In genomic region chr5:103384021-103384420, GRCm38 (mm10) we compare ENCODE assay signal across 30 mouse cellular contexts. TPM values are rescaled to one million over a fixed set of nuclear protein-coding genes. Genes with fewer than 3 reads are reported as not detected.
A peak's percentile ranks its signal among the peaks of the same experiment; 100 is the strongest.
DNase-seq lines count a peak whose midpoint lies in the region; ATAC-seq and TF ChIP-seq lines count a peak whose summit lies in the region.
"Had no signal": no experiment of that assay in that cellular context is flagged by ENCODE, and none has a peak within 500 bp of the region (broad histone marks: within the 10 kb centered on the region; RNA-seq: fewer than 3 reads in every experiment).

No protein-coding gene starts in this region.

- WGBS in limb, embryonic 14.5 days, result 76% methylated on average over 7 of the region's 7 CpGs
- WGBS in limb, embryonic 10.5 days, result 89% methylated on average over 7 of the region's 7 CpGs
- WGBS in lung, postnatal 0 days, result 67% methylated on average over 7 of the region's 7 CpGs

- no peaks in the 10 kb centered on the region for H3K36me3 ChIP-seq in limb, embryonic 14.5 days (ENCODE audit: control insufficient read depth, insufficient read depth, low read length)
- no peaks in the 10 kb centered on the region for H3K36me3 ChIP-seq in limb, embryonic 10.5 days
- no peaks in the 10 kb centered on the region for H3K36me3 ChIP-seq in lung, postnatal 0 days (ENCODE audit: insufficient read depth, low read length)
- H3K36me3 ChIP-seq: embryonic facial prominence, embryonic 13.5 days; embryonic facial prominence, embryonic 15.5 days; forebrain, embryonic 10.5 days; forebrain, embryonic 12.5 days; G1E had no signal

- TF ChIP-seq CTCF in lung, postnatal 0 days (IDR thresholded peaks at IDR 0.05), result no peak

- H3K4me1 ChIP-seq in limb, embryonic 14.5 days (ENCODE audit: control insufficient read depth, insufficient read depth, low read length), result no peaks in the 10 kb centered on the region
- H3K4me1 ChIP-seq in limb, embryonic 10.5 days, result peaks cover 5% of the 10 kb centered on the region; the same call in 1 of the 2 replicates
- H3K4me1 ChIP-seq in lung, postnatal 0 days (ENCODE audit: insufficient read depth, low read depth, low read length), result peaks cover 8% of the 10 kb centered on the region

- TF ChIP-seq EP300 in lung, postnatal 0 days (IDR thresholded peaks at IDR 0.05), result no peak

- H3K9ac ChIP-seq in limb, embryonic 14.5 days (ENCODE audit: low read depth, low read length, severe bottlenecking), result no peak overlapping the region
- no peak overlapping the region for H3K9ac ChIP-seq in lung, postnatal 0 days (replicated peaks; ENCODE audit: low read depth)
- H3K9ac ChIP-seq: embryonic facial prominence, embryonic 13.5 days; embryonic facial prominence, embryonic 15.5 days; forebrain, embryonic 12.5 days had no signal

- TF ChIP-seq POLR2A in limb, embryonic 14.5 days (IDR thresholded peaks at IDR 0.05; ENCODE audit: borderline replicate concordance, extremely low read depth, insufficient read depth, insufficient read length), result no peak

- H3K27me3 ChIP-seq in limb, embryonic 14.5 days (ENCODE audit: control insufficient read depth, insufficient read depth, low read length), result no peaks in the 10 kb centered on the region
- H3K27me3 ChIP-seq in limb, embryonic 10.5 days (ENCODE audit: low read depth, poor library complexity, severe bottlenecking), result no peaks in the 10 kb centered on the region
- H3K27me3 ChIP-seq in lung, postnatal 0 days (replicated peaks; ENCODE audit: insufficient read depth, low read length), result no peaks in the 10 kb centered on the region
- H3K27me3 ChIP-seq: CH12.LX; embryonic facial prominence, embryonic 13.5 days; embryonic facial prominence, embryonic 15.5 days; Patski had no signal

- peak; percentile 20 for DNase-seq in limb, embryonic 14.5 days (ENCODE audit: low spot score)
- no peak for DNase-seq in limb, embryonic 10.5 days (ENCODE audit: low spot score)
- peak; percentile 35 for DNase-seq in lung, postnatal 0 days (ENCODE audit: low spot score)
- DNase-seq in lung, postnatal 10 days, result no peak
- DNase-seq in urinary bladder, postnatal 14 days (ENCODE audit: low spot score), result peak; percentile 36
- no peak for DNase-seq in urinary bladder, postnatal 10 days (ENCODE audit: low spot score)
- DNase-seq in R1 (ENCODE audit: low read depth, low spot score), result peak; percentile 33
- DNase-seq in thymus, postnatal 36 days, result no peak
- DNase-seq: adrenal gland, adult 2 months; adrenal gland, postnatal 10 days; adrenal gland, postnatal 25 days; B cell, adult 2 months; cerebellum, adult 11 months; cerebellum, adult 18-20 months; cerebellum, adult 8-10 months; cerebellum, adult 9-11 months; cerebellum, postnatal 14 days; cerebellum, postnatal 36 days; embryo, embryonic 11 days had no signal

- no peak overlapping the region for H3K4me3 ChIP-seq in limb, embryonic 14.5 days (replicated peaks; ENCODE audit: low read length)
- H3K4me3 ChIP-seq in limb, embryonic 10.5 days, result no peak overlapping the region
- no peak overlapping the region for H3K4me3 ChIP-seq in lung, postnatal 0 days (ENCODE audit: low read depth, low read length)
- H3K4me3 ChIP-seq: embryonic facial prominence, embryonic 13.5 days; embryonic facial prominence, embryonic 15.5 days; erythroblast, embryonic 14.5 days; forebrain, embryonic 10.5 days; forebrain, embryonic 12.5 days had no signal

- no peak for ATAC-seq in limb, embryonic 14.5 days (ENCODE audit: low FRiP score, low read depth)
- ATAC-seq in lung, postnatal 0 days, result no peak
- ATAC-seq: CD4-positive, CD25-positive, alpha-beta regulatory T cell, adult 4 months; forebrain, embryonic 14.5 days; forebrain, embryonic 16.5 days; Patski had no signal

- H3K4me2 ChIP-seq in limb, embryonic 14.5 days (replicated peaks; ENCODE audit: low read depth, low read length, severe bottlenecking), result no peak overlapping the region
- H3K4me2 ChIP-seq in lung, postnatal 0 days (replicated peaks; ENCODE audit: low read depth, low read length), result no peak overlapping the region
- H3K4me2 ChIP-seq: embryonic facial prominence, embryonic 13.5 days; embryonic facial prominence, embryonic 15.5 days; forebrain, embryonic 12.5 days had no signal

- H3K27ac ChIP-seq in limb, embryonic 14.5 days (replicated peaks; ENCODE audit: low read depth, low read length), result no peak overlapping the region
- no peak overlapping the region for H3K27ac ChIP-seq in limb, embryonic 10.5 days
- no peak overlapping the region for H3K27ac ChIP-seq in lung, postnatal 0 days (ENCODE audit: low read length)
- H3K27ac ChIP-seq: embryonic facial prominence, embryonic 13.5 days; embryonic facial prominence, embryonic 15.5 days; forebrain, embryonic 10.5 days; forebrain, embryonic 12.5 days had no signal

- H3K9me3 ChIP-seq in limb, embryonic 14.5 days (ENCODE audit: control insufficient read depth, low read length), result no peaks in the 10 kb centered on the region
- no peaks in the 10 kb centered on the region for H3K9me3 ChIP-seq in limb, embryonic 10.5 days (replicated peaks)
- H3K9me3 ChIP-seq in lung, postnatal 0 days (ENCODE audit: low read length), result no peaks in the 10 kb centered on the region
- H3K9me3 ChIP-seq: embryonic facial prominence, embryonic 13.5 days; embryonic facial prominence, embryonic 15.5 days; forebrain, embryonic 10.5 days; forebrain, embryonic 12.5 days had no signal

RNA-seq across cellular contexts. Expression of gene Ptpn13, which starts 41.0 kb away (rescaled TPM):
- 22.2 and 25.8 TPM in 2 replicates for polyA plus RNA-seq in limb, embryonic 14.5 days (2012; rRNA removed)
- 22.2 and 23.7 TPM in 2 replicates for polyA plus RNA-seq in limb, embryonic 14.5 days (2014; fragmentation: Nextera tagmentation; extraction: Ambion mirVana)
- 10.4 and 11.1 TPM in 2 replicates for polyA plus RNA-seq in limb, embryonic 10.5 days (2016; fragmentation: Nextera tagmentation; extraction: Ambion mirVana)
- 8.9 and 9.4 TPM in 2 replicates for polyA plus RNA-seq in lung, postnatal 0 days (2015; fragmentation: Nextera tagmentation; extraction: Ambion mirVana)
- polyA plus RNA-seq: G1E had no signal

Comparison
In these comparisons a context has a peak if more than half of its experiments do, and no peak if none do; other contexts are left out.
1. DNase-seq: peak in limb, embryonic 14.5 days (single experiment), lung, postnatal 0 days (single experiment), urinary bladder, postnatal 14 days (single experiment) and R1 (single experiment); none in limb, embryonic 10.5 days (single experiment), lung, postnatal 10 days (single experiment), urinary bladder, postnatal 10 days (single experiment) and thymus, postnatal 36 days (0 of 2).